Mouse (Mus musculus): ENCODE results near the gene Tmigd3. TPM values are rescaled to one million over a fixed set of nuclear protein-coding genes. Genes with fewer than 3 reads are reported as not detected.

Tmigd3 gene
- polyA plus RNA-seq, 1 experiment from 2014 or later: not detected

GRCm38 (mm10) chr3:105894601-105895592, 24.2 kb downstream of the Tmigd3 start:
- 78% methylated on average over 23 of the region's 23 CpGs for WGBS

GRCm38 (mm10) chr3:105896811-105897210, 26.1 kb downstream of the Tmigd3 start:
- no peak overlapping the region for H3K27ac ChIP-seq

More at GRCm38 (mm10) chr3:105894601-105895592, 24.2 kb downstream of the Tmigd3 start:
- Histone ChIP-seq H3K27ac (no peak overlapping the region), H3K27me3 (no peaks in the 10 kb centered on the region), H3K9me3 (replicated peaks) (no peaks in the 10 kb centered on the region), H3K9ac (no peak overlapping the region), H3K4me3 (no peak overlapping the region), H3K36me3 (ENCODE audit: poor library complexity, severe bottlenecking) (no peaks in the 10 kb centered on the region), H3K4me2 (no peak overlapping the region), H3K4me1 (peaks cover 10% of the 10 kb centered on the region)
- ATAC-seq: no peak

GRCm38 (mm10) chr3:105898325-105898724, 27.6 kb downstream of the Tmigd3 start:
- no peak for ATAC-seq
- Histone ChIP-seq H3K36me3 (ENCODE audit: poor library complexity, severe bottlenecking) (no peaks in the 10 kb centered on the region), H3K4me1 (peaks cover 10% of the 10 kb centered on the region), H3K4me3 (no peak overlapping the region), H3K4me2 (no peak overlapping the region), H3K27ac (no peak overlapping the region), H3K27me3 (no peaks in the 10 kb centered on the region), H3K9ac (no peak overlapping the region), H3K9me3 (replicated peaks) (no peaks in the 10 kb centered on the region)
- WGBS: 82% methylated on average over 2 of the region's 2 CpGs

More at GRCm38 (mm10) chr3:105896811-105897210, 26.1 kb downstream of the Tmigd3 start:
- H3K9ac ChIP-seq: no peak overlapping the region
- no peaks in the 10 kb centered on the region for H3K9me3 ChIP-seq (replicated peaks)
- ATAC-seq: no peak
- H3K4me2 ChIP-seq: no peak overlapping the region
- H3K4me3 ChIP-seq: no peak overlapping the region
- 85% methylated on average over 3 of the region's 3 CpGs for WGBS
- H3K27me3 ChIP-seq: no peaks in the 10 kb centered on the region
- peaks cover 10% of the 10 kb centered on the region for H3K4me1 ChIP-seq
- no peaks in the 10 kb centered on the region for H3K36me3 ChIP-seq (ENCODE audit: poor library complexity, severe bottlenecking)

- H3K4me1 ChIP-seq: peaks cover 10% of the 10 kb centered on the region
- WGBS: 92% methylated on average over 11 of the region's 11 CpGs
Observed at GRCm38 (mm10) chr3:105898861-105899260, 28.2 kb downstream of the Tmigd3 start.

GRCm38 (mm10) chr3:105899394-105900147, 28.9 kb downstream of the Tmigd3 start:
- no peak overlapping the region for H3K9ac ChIP-seq
- H3K4me3 ChIP-seq: no peak overlapping the region
- WGBS: 41% methylated on average over 8 of the region's 8 CpGs
- peak; percentile 81 for ATAC-seq
- no peaks in the 10 kb centered on the region for H3K36me3 ChIP-seq (ENCODE audit: poor library complexity, severe bottlenecking)
- H3K9me3 ChIP-seq (replicated peaks): no peaks in the 10 kb centered on the region
- H3K4me2 ChIP-seq: no peak overlapping the region
- no peak overlapping the region for H3K27ac ChIP-seq
- H3K4me1 ChIP-seq: peaks cover 8% of the 10 kb centered on the region
- no peaks in the 10 kb centered on the region for H3K27me3 ChIP-seq

More at GRCm38 (mm10) chr3:105898861-105899260, 28.2 kb downstream of the Tmigd3 start:
- no peak overlapping the region for H3K4me3 ChIP-seq
- no peaks in the 10 kb centered on the region for H3K36me3 ChIP-seq (ENCODE audit: poor library complexity, severe bottlenecking)
- no peak overlapping the region for H3K9ac ChIP-seq
- H3K27me3 ChIP-seq: no peaks in the 10 kb centered on the region
- H3K27ac ChIP-seq: no peak overlapping the region
- ATAC-seq: no peak
- H3K4me2 ChIP-seq: no peak overlapping the region
- H3K9me3 ChIP-seq (replicated peaks): no peaks in the 10 kb centered on the region

GRCm38 (mm10) chr3:105900266-105900665, 29.6 kb downstream of the Tmigd3 start:
- WGBS: 83% methylated on average over 6 of the region's 6 CpGs
- 0 out of 2 replicates have a peak, but pooled peaks have one; percentile 8 for ATAC-seq

GRCm38 (mm10) chr3:105900716-105901115, 30.0 kb downstream of the Tmigd3 start:
- no peak for ATAC-seq
- 88% methylated on average over 3 of the region's 3 CpGs for WGBS
- Histone ChIP-seq H3K27ac (no peak overlapping the region), H3K9me3 (replicated peaks) (no peaks in the 10 kb centered on the region), H3K4me1 (no peaks in the 10 kb centered on the region), H3K4me2 (no peak overlapping the region), H3K9ac (no peak overlapping the region), H3K27me3 (no peaks in the 10 kb centered on the region), H3K36me3 (ENCODE audit: poor library complexity, severe bottlenecking) (no peaks in the 10 kb centered on the region), H3K4me3 (no peak overlapping the region)

More at GRCm38 (mm10) chr3:105900266-105900665, 29.6 kb downstream of the Tmigd3 start:
- H3K36me3 ChIP-seq (ENCODE audit: poor library complexity, severe bottlenecking): no peaks in the 10 kb centered on the region
- H3K4me1 ChIP-seq: peaks cover 2% of the 10 kb centered on the region
- H3K9me3 ChIP-seq (replicated peaks): no peaks in the 10 kb centered on the region
- H3K4me2 ChIP-seq: no peak overlapping the region
- H3K27me3 ChIP-seq: no peaks in the 10 kb centered on the region
- H3K4me3 ChIP-seq: no peak overlapping the region
- no peak overlapping the region for H3K27ac ChIP-seq
- H3K9ac ChIP-seq: no peak overlapping the region

GRCm38 (mm10) chr3:105901468-105901867, 30.8 kb downstream of the Tmigd3 start:
- Histone ChIP-seq H3K4me3 (no peak overlapping the region), H3K9ac (no peak overlapping the region), H3K27me3 (no peaks in the 10 kb centered on the region), H3K27ac (no peak overlapping the region), H3K4me1 (no peaks in the 10 kb centered on the region), H3K4me2 (no peak overlapping the region), H3K9me3 (replicated peaks) (no peaks in the 10 kb centered on the region), H3K36me3 (ENCODE audit: poor library complexity, severe bottlenecking) (no peaks in the 10 kb centered on the region)
- WGBS: 80% methylated on average over 4 of the region's 4 CpGs
- ATAC-seq: no peak

GRCm38 (mm10) chr3:105904213-105904612, 33.5 kb downstream of the Tmigd3 start:
- no peak for ATAC-seq
- Histone ChIP-seq H3K27me3 (no peaks in the 10 kb centered on the region), H3K27ac (no peak overlapping the region), H3K9me3 (replicated peaks) (no peaks in the 10 kb centered on the region), H3K36me3 (ENCODE audit: poor library complexity, severe bottlenecking) (no peaks in the 10 kb centered on the region), H3K4me3 (no peak overlapping the region), H3K9ac (no peak overlapping the region), H3K4me1 (peaks cover 4% of the 10 kb centered on the region; the same call in 1 of the 2 replicates), H3K4me2 (no peak overlapping the region)
- WGBS: 84% methylated on average over 4 of the region's 4 CpGs

GRCm38 (mm10) chr3:105904721-105905120, 34.0 kb downstream of the Tmigd3 start:
- H3K27ac ChIP-seq: no peak overlapping the region
- no peaks in the 10 kb centered on the region for H3K27me3 ChIP-seq
- H3K4me1 ChIP-seq: peaks cover 4% of the 10 kb centered on the region; the same call in 1 of the 2 replicates
- no peak overlapping the region for H3K4me3 ChIP-seq
- no peaks in the 10 kb centered on the region for H3K9me3 ChIP-seq (replicated peaks)
- no peak for ATAC-seq
- no peak overlapping the region for H3K4me2 ChIP-seq
- H3K36me3 ChIP-seq (ENCODE audit: poor library complexity, severe bottlenecking): no peaks in the 10 kb centered on the region
- H3K9ac ChIP-seq: no peak overlapping the region
- 93% methylated on average over 9 of the region's 9 CpGs for WGBS

GRCm38 (mm10) chr3:105907956-105908655, 37.4 kb downstream of the Tmigd3 start:
- Histone ChIP-seq H3K4me2 (no peak overlapping the region), H3K9me3 (replicated peaks) (no peaks in the 10 kb centered on the region), H3K36me3 (ENCODE audit: poor library complexity, severe bottlenecking) (no peaks in the 10 kb centered on the region), H3K27ac (no peak overlapping the region), H3K27me3 (no peaks in the 10 kb centered on the region), H3K4me3 (no peak overlapping the region), H3K9ac (no peak overlapping the region), H3K4me1 (peaks cover 4% of the 10 kb centered on the region; the same call in 1 of the 2 replicates)
- no peak for ATAC-seq
- 39% methylated on average over 9 of the region's 9 CpGs for WGBS

All from forebrain, embryonic 13.5 days (tissue).